Mouse (Mus musculus): Measurements from ENCODE around the gene Commd8. TPM values are rescaled to one million over a fixed set of nuclear protein-coding genes. Genes with fewer than 3 reads are reported as not detected.

The Commd8 gene
- 124 and 131 TPM in 2 replicates for polyA plus RNA-seq (2015; fragmentation: Nextera tagmentation; extraction: Ambion mirVana)

DNA sequence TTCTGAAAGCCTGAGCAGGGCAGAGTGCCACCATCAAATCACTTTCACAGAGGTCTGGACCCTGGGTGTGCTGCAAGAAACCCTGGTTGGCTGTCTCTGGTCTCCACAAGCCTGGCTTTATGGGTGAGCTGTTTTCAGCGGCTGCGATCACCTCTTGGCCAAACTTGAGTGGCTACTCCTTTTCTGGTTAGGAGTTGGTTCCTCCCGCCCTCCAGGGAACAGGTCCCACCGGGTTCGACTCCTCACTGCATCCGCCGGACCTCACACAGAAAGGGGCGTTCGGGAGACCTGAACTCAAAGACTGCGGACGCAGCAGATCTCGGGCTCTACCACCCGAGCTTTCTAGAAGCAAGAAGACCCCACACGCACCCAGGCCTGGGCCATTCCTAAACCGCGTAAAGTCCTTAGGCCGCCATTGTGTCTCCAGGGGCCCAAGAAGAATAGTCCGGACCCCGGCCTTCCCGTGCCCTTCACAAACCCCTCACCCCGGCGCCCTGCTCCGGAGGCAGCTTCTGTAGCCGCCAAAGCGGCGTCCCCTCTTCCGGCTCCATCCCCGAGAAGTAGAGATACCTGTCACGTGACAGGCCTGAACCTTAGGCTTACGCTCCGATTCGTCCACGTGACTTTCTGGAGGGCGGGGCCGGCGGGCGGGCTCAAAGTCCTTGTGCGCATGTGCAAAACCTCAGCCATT is at the start of gene Commd8:
TSS of gene Commd8 (minus strand) at position 596 of the 691 bp plus-strand sequence.
- ATAC-seq (ENCODE audit: insufficient number of reproducible peaks, low FRiP score, low TSS enrichment, low read depth): peak; percentile 89

DNA sequence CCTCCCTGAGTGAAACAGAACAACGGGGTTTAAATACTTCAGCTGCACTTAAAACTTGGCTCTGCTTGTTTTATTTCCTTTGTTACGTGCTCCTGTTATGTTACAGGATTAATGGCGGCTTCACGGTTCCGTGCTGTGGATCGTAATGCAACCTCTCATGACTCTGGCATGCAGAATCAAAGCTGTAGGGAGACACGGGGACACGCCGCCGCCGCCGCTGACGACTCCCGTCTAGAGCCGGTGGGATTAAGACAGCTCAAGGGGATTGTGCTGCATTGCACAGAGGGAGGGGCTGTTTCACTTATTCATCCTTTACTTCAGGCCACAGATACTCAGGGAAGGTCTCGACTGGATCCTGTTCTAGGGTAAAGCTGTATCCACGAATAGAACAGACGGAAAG is 43.8 kb upstream of the Commd8 start:
- Histone ChIP-seq H3K4me1 (no peaks in the 10 kb centered on the region; the same call in 1 of the 2 replicates), H3K4me2 (replicated peaks) (peak overlapping the region; percentile 19; the same call in 1 of the 2 replicates), H3K36me3 (no peaks in the 10 kb centered on the region), H3K9me3 (replicated peaks) (no peaks in the 10 kb centered on the region), H3K27ac (replicated peaks) (no peak overlapping the region), H3K27me3 (no peaks in the 10 kb centered on the region), H3K4me3 (replicated peaks) (peak overlapping the region; percentile 5), H3K9ac (no peak overlapping the region)
- ATAC-seq (ENCODE audit: insufficient number of reproducible peaks, low FRiP score, low TSS enrichment, low read depth): peak; percentile 60
- WGBS: 56% methylated on average over 18 of the region's 18 CpGs

More for the DNA sequence above, at the start of gene Commd8:
- WGBS: under 1% methylated on average over 38 of the region's 38 CpGs
- Histone ChIP-seq H3K4me2 (replicated peaks) (peak within 1 kb of the TSS; percentile 79), H3K4me3 (replicated peaks) (peak within 1 kb of the TSS; percentile 89), H3K27ac (replicated peaks) (peak within 1 kb of the TSS; percentile 74), H3K36me3 (0 out of 2 replicates have a peak, but pooled peaks cover 8% of the 10 kb centered on the region), H3K9ac (peak within 1 kb of the TSS; percentile 68), H3K27me3 (no peaks in the 10 kb centered on the region), H3K4me1 (peaks cover 12% of the 10 kb centered on the region), H3K9me3 (replicated peaks) (no peaks in the 10 kb centered on the region)

DNA sequence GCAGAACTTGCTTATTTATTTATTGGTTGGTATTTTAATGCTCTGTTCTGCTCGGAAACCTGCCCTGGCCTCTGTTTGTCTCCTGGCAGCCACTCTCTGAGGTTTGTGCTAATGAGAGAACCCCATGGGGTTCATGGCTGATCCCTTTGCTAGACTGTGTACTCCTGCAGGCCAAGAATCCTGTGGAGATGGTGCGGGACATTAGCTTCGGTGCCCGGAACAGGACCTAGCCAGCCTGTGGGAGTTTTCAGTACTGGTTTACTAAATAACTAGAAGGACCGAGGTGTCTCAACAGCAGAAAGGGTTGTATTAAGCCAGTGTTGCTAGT is 42.8 kb upstream of the Commd8 start:
- H3K36me3 ChIP-seq: no peaks in the 10 kb centered on the region
- no peak for ATAC-seq (ENCODE audit: insufficient number of reproducible peaks, low FRiP score, low TSS enrichment, low read depth)
- no peaks in the 10 kb centered on the region for H3K9me3 ChIP-seq (replicated peaks)
- WGBS: 81% methylated on average over 5 of the region's 5 CpGs
- H3K9ac ChIP-seq: no peak overlapping the region
- no peaks in the 10 kb centered on the region; the same call in 1 of the 2 replicates for H3K4me1 ChIP-seq
- no peaks in the 10 kb centered on the region for H3K27me3 ChIP-seq
- H3K27ac ChIP-seq (replicated peaks): no peak overlapping the region
- H3K4me2 ChIP-seq (replicated peaks): no peak overlapping the region
- H3K4me3 ChIP-seq (replicated peaks): no peak overlapping the region

DNA sequence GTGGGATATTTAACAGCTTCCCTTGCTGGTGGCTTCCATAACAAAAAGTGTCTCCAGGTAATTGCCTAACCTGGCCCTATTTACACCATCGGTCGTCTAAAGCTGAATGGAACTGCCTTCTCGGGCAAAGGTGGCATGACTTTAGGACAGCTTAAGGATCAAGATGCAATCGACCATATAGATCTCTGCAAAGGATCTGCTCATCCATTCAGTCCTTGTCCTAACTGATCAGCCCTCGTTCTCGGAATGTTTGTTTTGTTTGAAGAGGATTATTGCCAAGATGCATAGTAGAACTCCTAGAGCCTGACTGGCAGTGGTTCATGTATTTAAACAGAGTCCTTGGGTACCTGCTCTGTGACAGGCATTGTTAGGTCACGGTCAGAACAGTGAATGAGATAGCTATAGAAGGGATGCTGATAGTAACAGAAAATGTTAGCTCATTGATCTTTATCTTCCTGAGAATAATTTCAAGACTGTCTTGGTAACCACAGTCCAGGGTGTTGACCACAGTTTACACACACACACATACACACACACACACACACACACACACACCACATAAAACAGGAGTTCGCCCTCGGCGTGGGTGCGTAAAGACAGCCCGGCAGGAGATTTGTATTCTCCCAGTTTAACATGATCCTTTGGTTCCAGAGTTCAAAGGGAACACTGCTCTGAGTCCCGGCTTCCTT is 42.3 kb upstream of the Commd8 start:
- Histone ChIP-seq H3K9me3 (replicated peaks) (no peaks in the 10 kb centered on the region), H3K27me3 (no peaks in the 10 kb centered on the region), H3K27ac (replicated peaks) (no peak overlapping the region), H3K9ac (no peak overlapping the region), H3K4me2 (replicated peaks) (no peak overlapping the region), H3K4me1 (no peaks in the 10 kb centered on the region; the same call in 1 of the 2 replicates), H3K36me3 (no peaks in the 10 kb centered on the region), H3K4me3 (replicated peaks) (no peak overlapping the region)
- 68% methylated on average over 13 of the region's 13 CpGs for WGBS
- no peak for ATAC-seq (ENCODE audit: insufficient number of reproducible peaks, low FRiP score, low TSS enrichment, low read depth)

DNA sequence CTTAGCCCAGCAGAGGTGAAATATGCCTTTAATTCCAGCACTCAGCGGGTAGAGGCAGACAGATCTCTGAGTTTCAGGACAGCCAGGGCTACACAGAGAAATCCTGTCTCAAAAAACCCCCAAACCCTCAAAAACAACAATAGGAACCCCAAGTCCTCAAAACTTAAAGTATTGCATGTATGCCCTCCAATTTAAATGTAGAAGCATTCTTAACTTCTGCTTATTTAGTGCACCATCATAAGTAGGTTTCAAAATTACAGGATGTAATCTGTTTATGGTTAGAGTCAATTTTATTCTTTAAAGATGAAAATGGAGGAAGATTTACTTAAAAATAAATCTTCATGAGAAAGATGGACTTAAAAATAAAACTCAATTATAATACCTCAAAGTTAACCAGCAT is 40.5 kb upstream of the Commd8 start:
- 72% methylated on average over 1 of the region's 1 CpGs for WGBS
- H3K36me3 ChIP-seq: no peaks in the 10 kb centered on the region
- no peaks in the 10 kb centered on the region for H3K9me3 ChIP-seq (replicated peaks)
- H3K9ac ChIP-seq: no peak overlapping the region
- no peaks in the 10 kb centered on the region for H3K27me3 ChIP-seq
- ATAC-seq (ENCODE audit: insufficient number of reproducible peaks, low FRiP score, low TSS enrichment, low read depth): no peak
- H3K4me3 ChIP-seq (replicated peaks): no peak overlapping the region
- no peak overlapping the region for H3K4me2 ChIP-seq (replicated peaks)
- no peaks in the 10 kb centered on the region; the same call in none of the 2 replicates for H3K4me1 ChIP-seq
- H3K27ac ChIP-seq (replicated peaks): no peak overlapping the region

DNA sequence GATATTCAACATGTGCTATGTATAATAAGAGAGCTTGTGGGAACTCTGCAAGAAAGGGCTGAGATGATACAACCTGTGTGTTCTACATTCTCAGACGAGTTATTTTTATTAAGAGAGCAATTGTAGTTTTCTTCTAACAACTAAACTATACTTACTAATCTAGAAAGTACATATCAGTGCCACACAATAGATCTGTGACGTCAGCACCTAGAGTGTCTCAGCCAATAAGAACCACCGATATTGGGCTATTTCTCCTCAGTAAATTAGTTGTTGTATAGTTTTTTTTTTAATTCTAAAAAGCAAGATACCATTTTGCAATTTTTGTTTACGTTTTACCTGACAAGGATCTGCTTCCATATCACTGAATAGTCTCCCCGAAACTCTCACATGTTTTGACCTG is 37.3 kb upstream of the Commd8 start:
- Histone ChIP-seq H3K9me3 (replicated peaks) (no peaks in the 10 kb centered on the region), H3K4me2 (replicated peaks) (no peak overlapping the region), H3K27me3 (no peaks in the 10 kb centered on the region), H3K4me3 (replicated peaks) (no peak overlapping the region), H3K9ac (no peak overlapping the region), H3K4me1 (peaks cover 9% of the 10 kb centered on the region), H3K27ac (replicated peaks) (no peak overlapping the region), H3K36me3 (no peaks in the 10 kb centered on the region)
- 74% methylated on average over 5 of the region's 5 CpGs for WGBS
- no peak for ATAC-seq (ENCODE audit: insufficient number of reproducible peaks, low FRiP score, low TSS enrichment, low read depth)

DNA sequence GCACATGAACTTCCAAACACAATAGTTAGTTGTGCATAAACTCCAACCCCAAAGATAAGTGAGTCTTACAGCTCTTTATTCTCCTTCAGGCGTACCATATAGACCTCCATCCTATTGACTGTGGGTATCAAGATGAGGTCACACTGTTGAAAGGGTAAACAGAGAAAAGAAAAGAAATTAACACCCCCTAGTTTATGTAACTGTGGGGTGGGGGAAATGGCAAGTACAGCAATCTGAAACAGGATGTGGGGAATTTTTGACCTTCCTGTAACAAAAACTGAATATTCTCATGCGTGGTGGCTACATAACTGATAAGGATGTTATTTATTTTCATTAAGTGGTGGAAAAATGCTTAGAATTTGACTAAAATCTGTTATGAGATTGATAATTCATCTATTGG is 36.5 kb upstream of the Commd8 start:
- no peak overlapping the region for H3K9ac ChIP-seq
- 73% methylated on average over 2 of the region's 2 CpGs for WGBS
- peak overlapping the region; percentile 53 for H3K4me3 ChIP-seq (replicated peaks)
- no peak for ATAC-seq (ENCODE audit: insufficient number of reproducible peaks, low FRiP score, low TSS enrichment, low read depth)
- no peaks in the 10 kb centered on the region for H3K27me3 ChIP-seq
- peak overlapping the region; percentile 69 for H3K4me2 ChIP-seq (replicated peaks)
- H3K4me1 ChIP-seq: peaks cover 9% of the 10 kb centered on the region
- H3K27ac ChIP-seq (replicated peaks): no peak overlapping the region
- H3K36me3 ChIP-seq: no peaks in the 10 kb centered on the region
- no peaks in the 10 kb centered on the region for H3K9me3 ChIP-seq (replicated peaks)

DNA sequence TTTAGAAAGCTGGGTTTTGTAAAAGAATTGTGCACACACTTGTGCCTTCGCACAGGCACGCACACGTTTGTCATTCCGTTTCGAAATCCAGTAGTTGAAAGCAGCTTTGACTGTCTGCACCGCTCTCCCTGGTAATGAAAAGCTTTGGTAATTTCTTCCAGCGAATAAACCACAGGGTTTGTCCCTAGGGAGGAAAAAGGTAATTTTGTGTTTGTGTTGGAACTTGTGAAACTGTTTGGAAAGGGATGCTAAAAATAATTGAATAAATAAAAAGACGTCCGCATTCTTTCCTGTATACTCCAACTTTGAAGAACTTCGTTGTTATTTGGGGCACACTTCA is 35.7 kb upstream of the Commd8 start:
- H3K9ac ChIP-seq: peak overlapping the region; percentile 26
- ATAC-seq (ENCODE audit: insufficient number of reproducible peaks, low FRiP score, low TSS enrichment, low read depth): no peak
- H3K9me3 ChIP-seq (replicated peaks): no peaks in the 10 kb centered on the region
- H3K36me3 ChIP-seq: no peaks in the 10 kb centered on the region
- peak overlapping the region; percentile 63 for H3K27ac ChIP-seq (replicated peaks)
- peaks cover 9% of the 10 kb centered on the region for H3K4me1 ChIP-seq
- H3K4me2 ChIP-seq (replicated peaks): peak overlapping the region; percentile 69
- 3% methylated on average over 10 of the region's 10 CpGs for WGBS
- peak overlapping the region; percentile 53 for H3K4me3 ChIP-seq (replicated peaks)
- no peaks in the 10 kb centered on the region for H3K27me3 ChIP-seq

DNA sequence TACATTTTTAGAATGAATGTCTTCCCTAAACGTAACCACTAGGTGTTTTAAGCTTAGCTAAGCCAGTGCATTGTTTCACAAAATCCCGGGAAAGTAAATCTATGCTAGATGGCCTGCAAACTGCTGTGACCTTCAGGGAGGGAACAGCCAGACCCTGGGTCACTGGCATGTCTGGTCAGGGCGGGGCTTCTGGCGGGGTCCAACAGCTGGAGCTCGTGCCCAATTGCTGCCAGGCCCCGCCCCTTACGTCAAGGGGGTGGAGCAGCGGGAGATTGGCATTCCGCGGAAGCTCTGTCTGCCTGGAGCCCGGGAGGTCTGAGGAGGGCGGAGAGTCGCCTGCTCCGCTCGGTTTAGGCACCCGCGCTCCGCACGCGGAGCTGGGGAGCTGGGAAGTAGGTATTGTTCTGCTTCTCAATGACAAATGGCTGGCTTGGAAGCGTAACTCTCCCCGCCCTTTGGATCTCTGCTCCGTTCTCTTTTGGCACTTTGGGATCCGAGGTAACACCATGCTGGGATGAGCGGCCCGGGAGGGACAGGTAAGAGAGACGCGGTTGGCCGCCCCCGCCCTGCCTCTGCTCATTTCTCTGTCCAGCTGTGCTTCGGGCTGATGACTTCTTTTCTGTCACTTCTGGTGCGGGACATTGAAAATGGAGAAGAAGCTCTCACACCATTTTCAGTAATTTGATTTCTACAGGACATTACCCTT is 35.2 kb upstream of the Commd8 start:
- Histone ChIP-seq H3K27ac (replicated peaks) (peak overlapping the region; percentile 63), H3K36me3 (no peaks in the 10 kb centered on the region), H3K9ac (peak overlapping the region; percentile 26), H3K4me2 (replicated peaks) (peak overlapping the region; percentile 69), H3K4me1 (peaks cover 9% of the 10 kb centered on the region), H3K4me3 (replicated peaks) (peak overlapping the region; percentile 53), H3K27me3 (no peaks in the 10 kb centered on the region), H3K9me3 (replicated peaks) (no peaks in the 10 kb centered on the region)
- 1% methylated on average over 32 of the region's 32 CpGs for WGBS
- peak; percentile 95 for ATAC-seq (ENCODE audit: insufficient number of reproducible peaks, low FRiP score, low TSS enrichment, low read depth)

DNA sequence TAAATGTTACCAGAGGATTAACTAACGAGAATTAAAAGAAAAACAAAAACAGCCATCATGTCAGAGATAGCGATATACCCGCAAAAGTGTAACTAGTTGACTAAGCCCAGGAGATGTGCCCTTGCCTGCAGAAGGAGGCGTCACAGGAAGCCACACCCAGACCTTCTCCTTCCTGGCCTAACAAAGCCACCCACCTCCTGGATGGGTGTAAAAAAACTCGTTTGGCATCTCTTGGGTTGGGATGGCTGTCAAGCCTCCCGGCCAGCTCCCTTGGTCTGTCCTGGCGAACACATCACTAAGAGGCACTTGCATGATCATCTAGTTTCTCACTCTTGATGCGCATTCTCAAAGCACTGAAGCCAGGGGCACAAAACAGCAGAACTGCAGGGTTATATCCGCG is 34.0 kb upstream of the Commd8 start:
- ATAC-seq (ENCODE audit: insufficient number of reproducible peaks, low FRiP score, low TSS enrichment, low read depth): no peak
- Histone ChIP-seq H3K9me3 (replicated peaks) (no peaks in the 10 kb centered on the region), H3K4me3 (replicated peaks) (peak overlapping the region; percentile 18; the same call in 1 of the 2 replicates), H3K27me3 (no peaks in the 10 kb centered on the region), H3K4me2 (replicated peaks) (peak overlapping the region; percentile 42), H3K27ac (replicated peaks) (peak overlapping the region; percentile 79), H3K4me1 (peaks cover 9% of the 10 kb centered on the region), H3K36me3 (no peaks in the 10 kb centered on the region), H3K9ac (no peak overlapping the region)
- 43% methylated on average over 10 of the region's 10 CpGs for WGBS

DNA sequence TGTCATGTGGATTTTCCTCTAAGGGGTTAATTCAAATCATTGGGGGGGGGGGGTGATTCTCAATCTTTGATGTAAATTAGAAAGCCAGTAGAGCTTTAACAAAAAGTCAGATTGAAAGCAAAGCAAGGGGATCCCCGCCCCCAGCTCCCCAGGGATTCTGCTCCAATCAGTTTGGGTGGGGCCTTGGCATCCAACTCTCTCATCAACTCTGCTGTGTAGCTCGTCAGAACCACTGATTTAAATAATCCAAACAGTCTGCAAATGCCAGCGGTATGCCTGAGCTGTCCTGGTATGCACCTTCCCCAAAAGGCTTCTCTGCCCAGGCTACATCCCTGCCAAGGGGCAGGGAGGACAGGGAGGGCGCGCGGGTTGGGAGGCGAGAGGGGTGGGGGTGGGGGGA is 33.6 kb upstream of the Commd8 start:
- H3K36me3 ChIP-seq: no peaks in the 10 kb centered on the region
- no peak overlapping the region for H3K9ac ChIP-seq
- no peaks in the 10 kb centered on the region for H3K27me3 ChIP-seq
- H3K4me1 ChIP-seq: peaks cover 9% of the 10 kb centered on the region
- ATAC-seq (ENCODE audit: insufficient number of reproducible peaks, low FRiP score, low TSS enrichment, low read depth): 0 out of 2 replicates have a peak, but pooled peaks have one; percentile 27
- 18% methylated on average over 7 of the region's 7 CpGs for WGBS
- H3K4me3 ChIP-seq (replicated peaks): peak overlapping the region; percentile 18; the same call in 1 of the 2 replicates
- H3K4me2 ChIP-seq (replicated peaks): peak overlapping the region; percentile 42
- peak overlapping the region; percentile 79 for H3K27ac ChIP-seq (replicated peaks)
- H3K9me3 ChIP-seq (replicated peaks): no peaks in the 10 kb centered on the region
